Mouse (Mus musculus) hematopoietic multipotent progenitor cell, adult 10-12 weeks (in vitro differentiated cells): ENCODE measurements around the gene Tcp10b. TPM values are rescaled to one million over a fixed set of nuclear protein-coding genes. Genes with fewer than 3 reads are reported as not detected.

ENCODE experiments used
- polyA plus RNA-seq: library from polyadenylated mRNA; stranded (reverse); fragments of >175 nt; gene quantifications from 2 replicates; pipeline ENCODE4 v1.2.3, GENCODE M21; 2012; ENCODE audit warnings: low replicate concordance

Tcp10b gene
- polyA plus RNA-seq: not detected in 2 replicates

GRCm38 (mm10) chr17:13060804-13061203 is at the start of gene Tcp10b:
Gene Tcp10b (plus strand): TSS chr17:13061104.

GRCm38 (mm10) chr17:13052124-13052813 is 8.6 kb upstream of the Tcp10b start, which contains the start of gene Gpr31b:
Gene Gpr31b (minus strand): TSS chr17:13052296.

GRCm38 (mm10) chr17:13131710-13132109 is 70.8 kb downstream of the Tcp10b start, which contains the start of gene Unc93a:
Gene Unc93a (minus strand): TSS chr17:13131810.

Other genes with a start within 250 kb of the Tcp10b start
- gene Mas1, start 193.0 kb upstream of the Tcp10b start, polyA plus RNA-seq: not detected in 2 replicates
- not detected in 2 replicates for gene Mrgprh, start 185.1 kb upstream of the Tcp10b start, polyA plus RNA-seq
- gene Pnldc1, start 150.9 kb upstream of the Tcp10b start, polyA plus RNA-seq: 0.10 and 0.66 TPM in 2 replicates
- 5.1 and 21.8 TPM in 2 replicates for gene Tcp1, start 145.4 kb upstream of the Tcp10b start, polyA plus RNA-seq
- 5.3 and 39.4 TPM in 2 replicates for gene Mrpl18, start 144.8 kb upstream of the Tcp10b start, polyA plus RNA-seq
- gene Acat3, start 120.5 kb upstream of the Tcp10b start, polyA plus RNA-seq: not detected in 2 replicates
- gene Acat2, start 100.4 kb upstream of the Tcp10b start, polyA plus RNA-seq: 2.2 and 2.5 TPM in 2 replicates
- 30.2 and 43.0 TPM in 2 replicates for gene Wtap, start 66.9 kb upstream of the Tcp10b start, polyA plus RNA-seq
- 136 and 308 TPM in 2 replicates for gene Sod2, start 54.3 kb upstream of the Tcp10b start, polyA plus RNA-seq
- 0.20 TPM in 1 of 2 replicates, not detected in the other for gene Gpr31b, start 8.8 kb upstream of the Tcp10b start, polyA plus RNA-seq
- 0.07 TPM in 1 of 2 replicates, not detected in the other for gene Unc93a, start 70.7 kb downstream of the Tcp10b start, polyA plus RNA-seq
- gene Smok2a, start 160.1 kb downstream of the Tcp10b start, polyA plus RNA-seq: not detected in 2 replicates
- not detected in 2 replicates for gene Smok2b, start 169.2 kb downstream of the Tcp10b start, polyA plus RNA-seq